Mouse (Mus musculus) limb, embryonic 10.5 days (tissue): ENCODE results near the gene Synm. TPM values are rescaled to one million over a fixed set of nuclear protein-coding genes. Genes with fewer than 3 reads are reported as not detected.

Experiments used
- DNase-seq: peaks from one replicate; pipeline ENCODE4 v3.0.0-alpha.2; 2017; ENCODE audit warnings: low spot score
- H3K27ac ChIP-seq: fragments of 300-500 bp; sonication (generic); 2 replicates; pipeline ENCODE4 v1.5.1; 2016; ENCODE audit warnings: mild to moderate bottlenecking
- H3K27me3 ChIP-seq: fragments of 300-500 bp; sonication (generic); 2 replicates; pipeline ENCODE4 v1.6.1; 2016; ENCODE audit warnings: low read depth, mild to moderate bottlenecking; ENCODE audit not compliant: poor library complexity, severe bottlenecking
- H3K36me3 ChIP-seq: fragments of 300-500 bp; sonication (generic); 2 replicates; pipeline ENCODE4 v1.6.1; 2016; ENCODE audit warnings: mild to moderate bottlenecking, moderate library complexity
- H3K4me1 ChIP-seq: fragments of 300-500 bp; sonication (generic); 2 replicates; pipeline ENCODE4 v1.6.1; 2016
- H3K4me3 ChIP-seq: fragments of 300-500 bp; sonication (generic); 2 replicates; pipeline ENCODE4 v1.5.1; 2016; ENCODE audit warnings: mild to moderate bottlenecking, moderate library complexity
- H3K9me3 ChIP-seq: fragments of 300-500 bp; sonication (generic); replicated peaks from 2 replicates; pipeline ENCODE4 v1.6.1; 2016; ENCODE audit warnings: mild to moderate bottlenecking
- WGBS: fragments of 180-500 bp; shearing (Covaris S2); methylation state at CpG from one replicate; pipeline ENCODE4 v1.1.7; 2016; 5-methylcytosine and 5-hydroxymethylcytosine counted together
- microRNA-seq: library from miRNA; unstranded; fragments of <30 nt; microRNA quantifications from one replicate; pipeline ENCODE4, GENCODE M21; 2017
- polyA plus RNA-seq: library from polyadenylated mRNA; unstranded; fragments of >200 nt; fragmentation: Nextera tagmentation; extraction: Ambion mirVana; gene quantifications from 2 replicates; pipeline ENCODE4 v1.2.1, GENCODE M21; 2016

Gene Synm
- polyA plus RNA-seq, 1 experiment from 2014 or later = 0.29 TPM

DNA sequence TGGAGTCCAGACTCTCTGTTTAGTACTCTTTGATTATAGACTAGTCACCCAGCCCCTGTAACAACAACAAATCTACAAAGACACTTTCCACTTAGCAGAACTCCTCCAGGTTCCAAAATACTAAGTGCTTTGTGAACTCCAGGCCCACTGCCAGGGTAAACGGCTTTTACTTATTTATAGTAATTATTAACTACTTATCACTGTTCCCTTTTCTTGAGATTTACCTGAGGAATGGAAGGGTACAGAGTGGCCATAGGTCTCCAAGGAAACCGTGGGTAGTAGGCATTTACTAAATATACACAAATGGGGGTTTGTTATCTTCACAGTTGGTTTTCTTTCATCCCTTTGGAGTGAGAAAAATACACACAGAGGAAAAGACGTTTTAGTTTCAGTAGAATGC, 71.3 kb downstream of the Synm start:
- Histone ChIP-seq H3K4me3 (no peak overlapping the region), H3K9me3 (no peaks in the 10 kb centered on the region), H3K36me3 (peaks cover 67% of the 10 kb centered on the region), H3K27me3 (no peaks in the 10 kb centered on the region), H3K27ac (no peak overlapping the region), H3K4me1 (0 out of 2 replicates have a peak, but pooled peaks cover 3% of the 10 kb centered on the region)
- WGBS = 59% methylated on average over 3 of the region's 3 CpGs
- no peak for DNase-seq

DNA sequence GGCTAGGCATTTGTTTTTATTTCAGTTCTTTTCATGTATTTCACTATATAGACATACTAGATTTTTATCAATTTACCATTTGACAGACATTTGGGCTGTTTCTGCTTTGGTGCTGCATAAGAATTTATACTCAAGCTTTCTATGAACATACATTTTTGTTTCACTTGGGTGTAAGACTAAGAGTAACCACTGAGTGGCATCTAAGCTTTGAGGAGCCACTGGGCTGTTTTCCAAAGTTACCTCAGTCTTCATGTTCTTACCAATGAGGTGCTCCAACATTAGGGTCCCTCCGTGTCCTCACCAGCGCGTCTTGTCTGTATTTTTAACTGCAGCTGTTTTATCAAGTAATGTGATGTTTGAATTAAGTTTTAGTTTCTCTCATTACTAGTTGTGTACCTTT, 73.0 kb downstream of the Synm start:
- no peak for DNase-seq
- WGBS = 97% methylated on average over 3 of the region's 3 CpGs
- peaks cover 76% of the 10 kb centered on the region for H3K36me3 ChIP-seq

DNA sequence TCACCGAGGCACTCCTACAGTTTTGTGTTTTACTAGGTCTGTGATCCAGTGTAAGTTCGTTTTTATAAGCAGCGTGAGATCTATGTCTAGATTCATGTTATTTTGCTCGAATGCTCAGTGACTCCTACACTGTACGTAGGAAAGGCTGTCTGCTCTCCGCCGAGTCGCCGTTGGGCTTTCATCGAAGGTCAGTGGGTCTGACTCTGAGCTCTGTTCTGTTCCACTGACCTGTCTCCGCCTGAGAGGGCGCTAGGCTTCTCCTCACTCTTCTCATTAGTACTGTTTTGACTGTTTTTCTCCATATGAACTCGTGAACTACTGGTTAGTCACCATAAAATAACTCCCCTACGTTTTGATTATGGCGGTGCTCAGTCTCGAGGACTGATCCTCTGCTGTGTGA, 76.5 kb downstream of the Synm start:
- Histone ChIP-seq H3K4me3 (no peak overlapping the region), H3K27me3 (no peaks in the 10 kb centered on the region), H3K9me3 (no peaks in the 10 kb centered on the region), H3K36me3 (peaks cover 86% of the 10 kb centered on the region), H3K27ac (no peak overlapping the region), H3K4me1 (no peaks in the 10 kb centered on the region)
- DNase-seq = no peak
- 91% methylated on average over 16 of the region's 16 CpGs for WGBS

More for the DNA sequence above, 73.0 kb downstream of the Synm start:
- Histone ChIP-seq H3K27me3 (no peaks in the 10 kb centered on the region), H3K4me3 (no peak overlapping the region), H3K9me3 (no peaks in the 10 kb centered on the region), H3K4me1 (0 out of 2 replicates have a peak, but pooled peaks cover 3% of the 10 kb centered on the region), H3K27ac (no peak overlapping the region)

DNA sequence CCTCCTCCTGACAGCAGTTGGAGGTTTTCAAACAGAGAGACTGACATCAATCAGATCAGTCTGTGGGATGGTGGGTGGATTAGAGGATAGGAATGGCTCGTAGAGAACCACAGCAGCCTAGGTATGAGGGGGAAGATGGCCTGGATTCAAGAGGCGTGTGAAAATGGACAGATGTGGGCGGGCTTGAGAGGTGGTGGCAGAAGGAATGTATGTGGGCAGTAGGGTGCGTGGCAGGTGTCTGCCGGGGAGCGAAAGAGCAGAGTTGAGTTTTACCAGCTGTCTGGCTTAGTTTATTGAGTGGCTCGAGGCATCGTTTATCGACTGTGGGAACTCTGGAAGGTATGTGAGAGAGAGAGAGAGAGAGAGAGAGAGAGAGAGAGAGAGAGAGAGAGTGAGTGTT, 78.5 kb downstream of the Synm start:
- H3K27ac ChIP-seq = no peak overlapping the region
- H3K27me3 ChIP-seq = no peaks in the 10 kb centered on the region
- no peak for DNase-seq
- no peaks in the 10 kb centered on the region for H3K4me1 ChIP-seq
- H3K4me3 ChIP-seq = no peak overlapping the region
- WGBS = 89% methylated on average over 9 of the region's 9 CpGs
- no peaks in the 10 kb centered on the region for H3K9me3 ChIP-seq
- peaks cover 93% of the 10 kb centered on the region for H3K36me3 ChIP-seq

Small RNAs within 50 kb of the gene (microRNA-seq; reads per million reads assigned to microRNA genes)
- gene Gm23844 = not detected

Other genes with a start within 250 kb of the Synm start
- 18.9 and 22.5 TPM in 2 replicates for gene Lrrc28, start 114.5 kb downstream of the Synm start, polyA plus RNA-seq
- gene Ttc23, start 112.3 kb downstream of the Synm start, polyA plus RNA-seq = 52.0 and 59.6 TPM in 2 replicates
- 21.8 and 27.9 TPM in 2 replicates for gene Igf1r, start 193.1 kb upstream of the Synm start, polyA plus RNA-seq